Mouse (Mus musculus) brain, embryonic 18.5 days (tissue): Measurements from ENCODE around the gene Atp6v1c2.

Experiments used
- DNase-seq: peaks from one replicate; pipeline ENCODE4 v3.0.0-alpha.2; 2012; ENCODE audit warnings: low read depth, low spot score

Atp6v1c2 gene

DNA sequence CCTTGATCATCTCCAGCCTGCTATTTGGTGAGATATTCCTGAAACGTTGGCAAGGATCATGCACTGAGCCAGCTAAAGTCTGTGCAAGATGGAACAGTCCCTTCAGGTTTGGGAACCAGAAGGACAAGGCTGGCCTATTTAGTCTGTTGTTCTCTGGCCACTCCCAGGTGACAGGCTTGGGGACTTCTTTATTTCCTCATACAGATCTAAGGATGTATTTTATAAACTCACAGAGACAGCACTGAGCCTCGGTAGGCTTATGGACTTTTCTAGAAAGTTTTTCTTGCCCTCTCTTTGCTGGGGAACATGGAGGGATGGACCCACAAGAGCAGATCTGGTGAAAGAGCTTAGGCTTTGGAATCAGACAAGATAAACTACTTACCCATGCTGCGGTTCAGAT lies at the start of gene Atp6v1c2:
Atp6v1c2 (minus strand) TSS at position 101 of the 400 bp plus-strand sequence.
- DNase-seq = no peak

DNA sequence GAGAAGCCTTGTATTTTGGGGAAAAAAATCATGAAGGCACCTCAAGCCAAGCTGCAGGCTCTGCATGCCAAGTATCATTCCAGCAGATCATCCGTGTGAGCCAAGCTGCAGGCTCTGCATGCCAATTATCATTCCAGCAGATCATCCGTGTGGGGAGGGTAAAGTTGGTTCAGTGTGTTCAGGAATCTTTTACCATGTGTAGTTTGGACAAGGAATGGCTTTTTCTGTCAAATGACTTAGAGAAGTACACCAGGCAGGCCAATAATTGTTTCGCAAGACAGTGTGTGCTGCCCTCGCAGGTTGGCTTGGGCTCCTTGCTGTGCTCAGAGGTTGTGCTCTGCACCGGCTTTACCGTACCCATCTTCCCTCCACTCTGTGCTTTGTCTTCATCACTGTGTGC lies 47.4 kb upstream of the Atp6v1c2 start:
- DNase-seq = no peak

DNA sequence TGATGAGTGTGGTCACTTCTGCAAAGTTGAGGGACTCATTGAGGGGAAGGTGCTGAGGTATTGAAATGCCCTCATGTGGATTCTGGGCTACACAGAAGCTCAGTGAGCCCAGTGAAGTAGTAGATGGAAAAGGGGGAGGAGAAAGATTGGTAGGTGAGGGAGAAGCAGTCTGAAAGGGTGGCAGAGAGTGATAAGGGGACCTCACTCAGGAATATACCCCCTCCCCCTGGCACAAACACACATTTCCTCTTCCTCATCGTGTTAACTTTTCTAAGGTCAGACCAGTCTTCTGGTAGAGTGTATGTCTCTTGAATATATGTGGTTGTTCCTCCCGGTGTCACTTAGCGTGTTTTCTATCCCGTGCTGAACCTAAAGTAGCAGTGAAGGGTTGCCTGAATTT lies 46.1 kb upstream of the Atp6v1c2 start:
- no peak for DNase-seq

DNA sequence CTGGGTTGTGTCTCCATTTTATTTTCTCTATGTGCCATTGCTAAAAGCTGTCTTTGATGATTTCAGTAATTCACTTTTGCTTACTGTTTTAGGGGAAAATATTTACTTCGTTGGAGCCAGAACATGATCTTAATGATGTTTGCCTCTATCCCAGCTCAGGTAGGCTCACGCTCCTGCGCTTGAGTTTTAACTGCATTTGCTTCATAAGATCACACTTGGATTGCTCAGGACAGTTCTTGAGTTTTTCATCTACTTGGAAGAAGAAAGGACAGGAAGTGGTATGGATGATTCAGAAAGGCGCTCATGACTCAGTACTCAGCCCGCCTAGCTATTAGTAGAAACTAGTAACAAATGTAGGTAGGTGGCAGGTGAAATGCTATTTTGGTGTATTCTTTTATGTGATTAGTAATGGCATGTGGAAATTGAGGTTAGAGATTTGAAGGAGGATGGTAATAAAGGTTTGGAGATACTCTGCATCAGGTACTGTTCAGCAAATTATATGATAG lies 44.4 kb upstream of the Atp6v1c2 start:
- no peak for DNase-seq

DNA sequence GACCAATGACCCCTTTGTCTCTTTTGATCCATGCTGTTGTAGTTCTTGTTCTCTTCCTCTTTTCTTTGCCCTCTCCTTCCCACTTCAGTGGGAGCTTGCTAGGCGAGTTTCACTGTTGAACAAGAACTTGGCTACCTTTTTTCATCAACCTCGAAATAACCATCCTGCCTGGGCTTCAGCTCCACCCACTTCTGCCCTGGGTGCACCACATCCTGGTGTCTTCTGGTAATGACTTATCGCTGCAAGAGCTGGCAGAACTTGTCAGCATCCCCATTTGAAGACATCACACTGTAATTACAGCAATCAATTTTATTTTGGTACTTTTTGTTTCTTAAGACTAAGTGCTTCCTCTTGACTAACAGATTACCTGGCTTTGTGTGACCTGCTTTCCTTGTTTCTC lies 43.5 kb upstream of the Atp6v1c2 start:
- no peak for DNase-seq

DNA sequence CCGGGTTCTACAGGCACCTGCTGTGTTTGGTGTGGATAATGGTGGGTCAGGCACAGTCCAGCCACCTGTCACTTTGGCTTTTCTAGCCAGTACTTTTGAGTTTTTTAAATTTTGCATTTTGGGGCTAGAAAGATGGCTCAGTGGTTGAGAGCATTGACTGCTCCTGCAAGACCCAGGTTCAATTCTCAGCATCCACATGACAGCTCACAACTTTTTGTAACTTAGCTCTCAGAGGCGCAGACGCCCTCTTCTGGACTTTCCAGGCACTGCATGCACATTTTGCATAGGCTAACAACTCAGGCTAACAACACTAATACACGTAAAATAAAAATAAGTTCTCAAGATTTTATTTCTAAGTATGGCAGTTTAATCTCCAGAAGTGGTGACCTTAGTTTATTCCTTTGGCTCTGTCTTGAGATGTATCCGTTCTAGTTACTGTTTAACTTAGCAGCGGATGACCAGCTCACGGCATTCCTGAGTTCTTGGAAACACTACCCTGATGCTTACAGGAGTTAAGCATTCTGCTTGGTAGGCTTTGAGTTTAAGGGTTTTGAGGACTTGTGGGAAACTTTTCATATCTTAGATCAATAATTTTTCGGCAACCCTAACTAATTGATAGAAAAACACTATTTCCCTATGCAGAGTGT lies 42.6 kb upstream of the Atp6v1c2 start:
- DNase-seq = no peak

DNA sequence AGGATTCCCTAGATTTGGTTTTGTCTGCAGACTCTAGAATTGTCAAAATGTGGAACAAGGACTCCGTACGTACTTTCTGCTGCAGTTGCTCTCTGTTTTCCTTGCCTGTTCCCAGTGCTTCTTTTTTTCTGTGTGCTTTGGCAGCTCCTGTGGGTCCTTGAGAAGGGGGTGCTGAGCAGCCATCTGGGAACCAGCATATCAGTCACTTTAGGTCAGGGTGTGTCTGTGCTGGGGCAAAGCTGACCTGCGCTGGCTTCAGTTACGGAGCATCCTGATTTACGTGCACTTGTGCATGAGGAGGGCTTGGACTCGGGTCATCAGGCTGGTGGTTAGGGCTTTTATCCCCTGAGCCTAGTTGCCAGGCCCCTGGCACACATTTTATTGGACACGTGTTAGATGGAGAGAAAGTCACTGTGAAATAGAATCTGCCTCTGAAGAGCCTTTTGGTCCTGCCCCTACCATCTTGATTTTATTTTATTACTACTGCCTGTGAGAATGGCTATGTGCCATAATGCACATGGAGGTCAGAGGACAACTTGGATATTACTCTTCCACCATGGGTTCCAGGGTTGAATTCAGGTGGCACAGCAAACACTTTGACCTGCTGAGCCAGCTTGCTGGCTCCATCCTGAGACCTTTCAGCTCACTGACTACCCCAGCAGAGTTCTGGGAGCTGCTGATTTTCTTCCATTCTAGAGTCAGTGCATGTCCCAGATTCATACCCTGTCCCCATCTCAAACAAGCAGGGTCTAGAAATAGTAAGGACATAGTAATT lies 40.6 kb upstream of the Atp6v1c2 start:
- no peak for DNase-seq

DNA sequence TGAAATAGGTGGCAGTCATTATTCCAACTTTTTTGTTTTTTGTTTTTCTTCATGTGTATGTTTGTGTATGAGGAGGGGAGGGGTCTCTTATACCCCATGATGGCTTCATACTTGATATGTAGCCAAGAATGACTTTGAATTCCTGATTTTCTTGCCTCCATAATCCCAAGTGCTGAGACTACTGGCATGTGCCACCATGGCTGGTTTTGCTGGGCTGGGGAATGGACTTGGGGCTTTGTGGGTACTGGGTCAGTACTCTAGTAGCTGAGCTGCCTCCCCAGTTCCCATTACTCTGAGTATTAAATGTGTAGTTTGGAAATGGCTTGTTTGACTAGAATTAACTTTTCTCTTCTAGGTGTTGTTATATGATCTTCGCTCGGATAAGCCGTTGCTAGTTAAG lies 40.0 kb upstream of the Atp6v1c2 start:
- DNase-seq = no peak

GRCm38 (mm10) chr12:17366981-17367380 lies 37.8 kb upstream of the Atp6v1c2 start:
- DNase-seq = no peak

DNA sequence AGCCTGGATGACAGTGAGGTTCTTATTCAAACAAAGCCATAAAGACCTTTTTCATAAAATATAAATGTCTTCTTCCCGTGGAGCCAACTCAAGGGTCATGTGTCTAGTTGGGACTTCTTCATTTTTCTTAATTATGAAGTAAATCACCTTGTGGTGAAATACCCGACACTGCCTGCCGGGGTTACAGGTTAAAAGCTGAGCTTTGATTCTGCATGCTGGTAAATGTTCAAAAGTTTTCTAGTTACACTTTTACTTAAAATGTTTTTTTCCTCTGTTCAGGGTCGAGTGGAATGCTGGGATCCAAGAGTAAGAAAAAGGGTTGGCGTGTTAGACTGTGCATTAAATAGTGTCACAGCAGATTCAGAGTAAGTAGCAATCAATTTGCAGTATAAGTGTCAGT lies 33.2 kb upstream of the Atp6v1c2 start:
- no peak for DNase-seq

- no peak for DNase-seq
These were observed 31.5 kb upstream of the Atp6v1c2 start for GRCm38 (mm10) chr12:17360650-17361049.

DNA sequence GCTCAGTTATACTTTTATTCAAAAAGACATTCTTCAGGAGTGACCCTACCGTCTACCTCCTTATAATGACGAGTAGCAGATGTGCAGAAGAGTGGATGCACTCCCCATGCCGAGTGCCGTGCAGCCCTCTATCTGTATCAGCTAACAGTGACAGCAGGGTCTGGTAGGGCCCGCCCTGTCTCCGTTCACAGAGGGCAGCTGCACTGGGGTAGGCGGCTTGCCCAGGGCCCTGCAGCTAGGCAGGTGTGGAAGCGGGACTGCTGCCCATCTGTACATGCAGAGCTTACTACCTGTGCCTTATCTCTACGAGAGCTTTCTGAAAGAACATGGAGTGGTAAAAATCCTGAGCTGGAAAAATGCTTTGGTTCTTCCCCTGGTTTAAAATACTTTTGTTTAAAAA lies 30.9 kb upstream of the Atp6v1c2 start:
- DNase-seq = no peak

- no peak for DNase-seq
These were observed 29.8 kb upstream of the Atp6v1c2 start for GRCm38 (mm10) chr12:17358981-17359380.

- DNase-seq = no peak
These were observed 28.6 kb upstream of the Atp6v1c2 start for GRCm38 (mm10) chr12:17357795-17358194.

DNA sequence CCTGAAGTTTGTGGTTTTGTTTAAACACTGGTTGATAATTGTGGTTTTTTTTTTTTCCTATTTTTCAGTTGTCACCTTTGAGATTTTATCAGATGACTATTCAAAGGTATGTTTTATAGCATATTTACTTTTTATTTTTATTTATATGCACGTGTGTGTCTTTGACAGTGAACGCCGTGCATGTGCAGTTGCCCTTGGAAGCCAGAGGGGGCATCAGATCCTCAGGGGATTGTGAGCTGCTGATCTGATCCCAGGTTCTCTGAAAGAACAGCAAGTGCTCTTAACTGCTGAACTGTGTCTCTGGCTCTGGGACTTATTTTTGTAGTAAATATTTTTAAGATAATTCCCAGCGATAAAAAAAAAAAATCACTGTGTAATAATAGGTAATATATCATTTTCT lies 27.7 kb upstream of the Atp6v1c2 start:
- DNase-seq = no peak

DNA sequence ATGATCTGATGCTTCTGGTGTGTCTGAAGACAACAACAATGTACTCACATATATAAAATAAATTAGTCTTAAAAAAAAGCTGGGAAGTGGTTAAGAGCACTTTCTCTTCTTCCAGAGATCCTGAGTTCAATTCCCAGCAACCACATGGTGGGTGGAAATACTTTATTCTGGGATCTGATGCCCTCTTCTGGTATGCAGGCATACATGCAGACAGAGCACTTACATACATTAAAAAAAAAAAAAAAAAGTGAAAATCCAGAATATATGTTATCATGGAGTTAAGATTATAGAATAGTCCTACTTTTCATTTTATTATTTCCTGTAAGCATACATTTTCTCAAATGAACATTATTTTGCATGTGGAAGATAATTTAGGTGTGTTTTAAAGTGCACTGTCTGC lies 20.9 kb upstream of the Atp6v1c2 start:
- DNase-seq = no peak

DNA sequence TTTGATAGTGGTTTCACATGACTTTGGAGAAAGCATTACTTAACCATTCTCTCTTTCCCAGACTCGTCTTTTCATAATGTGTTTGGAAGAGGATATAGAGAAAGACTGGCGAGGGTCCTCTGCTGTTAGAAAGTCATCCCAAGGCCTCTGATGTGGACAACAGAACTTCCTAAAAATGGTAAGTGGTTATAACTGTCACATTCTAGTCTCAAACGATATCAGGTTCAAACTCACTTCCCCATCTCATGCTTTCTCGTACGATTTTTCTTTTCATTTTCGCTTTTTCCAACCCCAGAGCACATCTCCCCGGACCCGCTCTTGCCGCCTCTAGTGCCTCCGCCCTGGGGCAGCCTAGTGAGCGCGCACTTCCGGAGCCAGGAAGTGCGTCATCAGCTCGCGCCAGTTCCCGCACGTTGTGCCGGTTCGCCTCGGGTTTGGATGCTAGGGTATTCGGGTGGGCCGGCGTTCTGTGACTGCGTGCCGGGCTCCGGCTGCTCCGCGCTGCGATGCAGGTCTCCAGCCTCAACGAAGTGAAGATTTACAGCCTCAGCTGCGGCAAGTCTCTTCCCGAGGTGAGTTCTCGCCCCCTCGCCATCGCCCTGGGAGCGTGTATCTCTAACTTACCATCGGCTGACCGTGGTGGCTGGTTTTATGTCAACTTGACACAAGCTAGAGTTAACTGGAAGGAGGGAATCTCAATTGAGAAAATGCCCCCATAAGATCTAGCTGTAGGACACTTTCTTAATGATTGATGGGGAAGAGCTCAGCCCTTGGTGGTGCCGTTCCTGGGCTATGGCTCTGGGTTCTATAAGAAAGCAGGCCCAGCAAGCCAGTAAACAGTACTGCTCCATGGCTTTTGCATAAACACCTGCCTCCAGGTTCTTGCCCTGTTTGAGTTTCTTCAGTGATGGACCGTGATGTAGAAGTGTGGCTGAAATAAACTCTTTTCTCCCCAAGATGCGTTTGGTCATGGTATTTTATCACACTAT lies 19.2 kb upstream of the Atp6v1c2 start, which contains the start of gene Nol10:
Nol10 (plus strand) TSS at position 411 of the 989 bp plus-strand sequence.
- DNase-seq = peak; percentile 81

GRCm38 (mm10) chr12:17347327-17348047 lies 18.3 kb upstream of the Atp6v1c2 start:
- DNase-seq = no peak

- DNase-seq = no peak
These were observed 10.2 kb upstream of the Atp6v1c2 start for GRCm38 (mm10) chr12:17339114-17339905.

- DNase-seq = no peak
These were observed 9.2 kb upstream of the Atp6v1c2 start for GRCm38 (mm10) chr12:17338338-17338737.
